Mouse (Mus musculus): ENCODE results near the gene 4933415F23Rik.

GRCm38 (mm10) chr1:23102881-23103280, 828 bp upstream of the 4933415F23Rik start:
- TF ChIP-seq CTCF (IDR thresholded peaks at IDR 0.05; ENCODE audit: borderline replicate concordance, insufficient read depth, low read length), result no peak
- TF ChIP-seq POLR2A (IDR thresholded peaks at IDR 0.05; ENCODE audit: low read depth, low read length), result no peak

Measured in embryonic fibroblast, embryonic 13.5 days (primary cell).